Mouse (Mus musculus): Measurements from ENCODE around the gene Ankrd13a. TPM values are rescaled to one million over a fixed set of nuclear protein-coding genes. Genes with fewer than 3 reads are reported as not detected.

Ankrd13a gene
- polyA plus RNA-seq, 1 experiment: 118 TPM

GRCm38 (mm10) chr5:114772456-114773203, 1.8 kb upstream of the Ankrd13a start:
- Histone ChIP-seq H3K4me1 (replicated peaks; ENCODE audit: control insufficient read depth, insufficient read depth, low read length) (peaks cover 25% of the 10 kb centered on the region), H3K4me3 (ENCODE audit: control insufficient read depth, insufficient read depth, low read length) (peak overlapping the region; percentile 75), H3K27ac (ENCODE audit: control insufficient read depth, insufficient read depth, low read length) (peak overlapping the region; percentile 57), H3K27me3 (ENCODE audit: control insufficient read depth, insufficient read depth, low read length) (no peaks in the 10 kb centered on the region), H3K36me3 (ENCODE audit: control insufficient read depth, insufficient read depth, low read length) (no peaks in the 10 kb centered on the region)
- DNase-seq: peak; percentile 87
- under 1% methylated on average over 50 of the region's 57 CpGs for WGBS
- no peak; the same call in 1 of the 2 replicates for TF ChIP-seq POLR2A (IDR thresholded peaks at IDR 0.05; ENCODE audit: control insufficient read depth, extremely low read depth, insufficient read depth, low read length, poor library complexity)
- 0 out of 2 replicates have a peak, but pooled peaks have one; percentile 15 for TF ChIP-seq CTCF (IDR thresholded peaks at IDR 0.05; ENCODE audit: borderline replicate concordance, control insufficient read depth, extremely low read depth, insufficient read depth, low read length, poor library complexity)

- TF ChIP-seq CTCF (IDR thresholded peaks at IDR 0.05; ENCODE audit: borderline replicate concordance, control insufficient read depth, extremely low read depth, insufficient read depth, low read length, poor library complexity) (no peak), POLR2A (IDR thresholded peaks at IDR 0.05; ENCODE audit: control insufficient read depth, extremely low read depth, insufficient read depth, low read length, poor library complexity) (peak; percentile 86)
- peak; percentile 99 for DNase-seq
- Histone ChIP-seq H3K27ac (ENCODE audit: control insufficient read depth, insufficient read depth, low read length) (peak overlapping the region; percentile 17), H3K4me1 (replicated peaks; ENCODE audit: control insufficient read depth, insufficient read depth, low read length) (peaks cover 31% of the 10 kb centered on the region), H3K36me3 (ENCODE audit: control insufficient read depth, insufficient read depth, low read length) (no peaks in the 10 kb centered on the region), H3K27me3 (ENCODE audit: control insufficient read depth, insufficient read depth, low read length) (no peaks in the 10 kb centered on the region), H3K4me3 (ENCODE audit: control insufficient read depth, insufficient read depth, low read length) (peak overlapping the region; percentile 75)
- WGBS: under 1% methylated on average over 52 of the region's 52 CpGs
Observed at GRCm38 (mm10) chr5:114773211-114773710, 1.2 kb upstream of the Ankrd13a start.

GRCm38 (mm10) chr5:114773780-114774179, 697 bp upstream of the Ankrd13a start:
- H3K4me3 ChIP-seq (ENCODE audit: control insufficient read depth, insufficient read depth, low read length): peak overlapping the region; percentile 93
- peaks cover 35% of the 10 kb centered on the region for H3K4me1 ChIP-seq (replicated peaks; ENCODE audit: control insufficient read depth, insufficient read depth, low read length)
- no peaks in the 10 kb centered on the region for H3K36me3 ChIP-seq (ENCODE audit: control insufficient read depth, insufficient read depth, low read length)
- peak overlapping the region; percentile 68 for H3K27ac ChIP-seq (ENCODE audit: control insufficient read depth, insufficient read depth, low read length)
- TF ChIP-seq POLR2A (IDR thresholded peaks at IDR 0.05; ENCODE audit: control insufficient read depth, extremely low read depth, insufficient read depth, low read length, poor library complexity) (no peak), CTCF (IDR thresholded peaks at IDR 0.05; ENCODE audit: borderline replicate concordance, control insufficient read depth, extremely low read depth, insufficient read depth, low read length, poor library complexity) (no peak)
- WGBS: under 1% methylated on average over 11 of the region's 11 CpGs
- peak; percentile 51 for DNase-seq
- no peaks in the 10 kb centered on the region for H3K27me3 ChIP-seq (ENCODE audit: control insufficient read depth, insufficient read depth, low read length)

GRCm38 (mm10) chr5:114775056-114775979, 841 bp downstream of the Ankrd13a start, which contains the start of gene Git2:
Git2 (minus strand) TSS chr5:114775517.
- DNase-seq: peak; percentile 29
- 1% methylated on average over 63 of the region's 63 CpGs for WGBS
- TF ChIP-seq POLR2A (IDR thresholded peaks at IDR 0.05; ENCODE audit: control insufficient read depth, extremely low read depth, insufficient read depth, low read length, poor library complexity) (no peak; the same call in 1 of the 2 replicates), CTCF (IDR thresholded peaks at IDR 0.05; ENCODE audit: borderline replicate concordance, control insufficient read depth, extremely low read depth, insufficient read depth, low read length, poor library complexity) (no peak)
- peak within 1 kb of the TSS; percentile 93 for H3K4me3 ChIP-seq (ENCODE audit: control insufficient read depth, insufficient read depth, low read length)
- no peaks in the 10 kb centered on the region for H3K36me3 ChIP-seq (ENCODE audit: control insufficient read depth, insufficient read depth, low read length)
- H3K27ac ChIP-seq (ENCODE audit: control insufficient read depth, insufficient read depth, low read length): peak within 1 kb of the TSS; percentile 68; the same call in 1 of the 2 replicates
- H3K27me3 ChIP-seq (ENCODE audit: control insufficient read depth, insufficient read depth, low read length): no peaks in the 10 kb centered on the region
- H3K4me1 ChIP-seq (replicated peaks; ENCODE audit: control insufficient read depth, insufficient read depth, low read length): peaks cover 42% of the 10 kb centered on the region

GRCm38 (mm10) chr5:114776174-114776573, 1.7 kb downstream of the Ankrd13a start:
- Histone ChIP-seq H3K4me3 (ENCODE audit: control insufficient read depth, insufficient read depth, low read length) (no peak overlapping the region), H3K4me1 (replicated peaks; ENCODE audit: control insufficient read depth, insufficient read depth, low read length) (peaks cover 50% of the 10 kb centered on the region), H3K36me3 (ENCODE audit: control insufficient read depth, insufficient read depth, low read length) (no peaks in the 10 kb centered on the region), H3K27ac (ENCODE audit: control insufficient read depth, insufficient read depth, low read length) (no peak overlapping the region), H3K27me3 (ENCODE audit: control insufficient read depth, insufficient read depth, low read length) (no peaks in the 10 kb centered on the region)
- DNase-seq: no peak
- no peak for TF ChIP-seq POLR2A (IDR thresholded peaks at IDR 0.05; ENCODE audit: control insufficient read depth, extremely low read depth, insufficient read depth, low read length, poor library complexity)
- no peak for TF ChIP-seq CTCF (IDR thresholded peaks at IDR 0.05; ENCODE audit: borderline replicate concordance, control insufficient read depth, extremely low read depth, insufficient read depth, low read length, poor library complexity)
- 43% methylated on average over 7 of the region's 7 CpGs for WGBS

GRCm38 (mm10) chr5:114779956-114780489, 5.5 kb downstream of the Ankrd13a start:
- Histone ChIP-seq H3K27ac (ENCODE audit: control insufficient read depth, insufficient read depth, low read length) (no peak overlapping the region), H3K27me3 (ENCODE audit: control insufficient read depth, insufficient read depth, low read length) (no peaks in the 10 kb centered on the region), H3K4me3 (ENCODE audit: control insufficient read depth, insufficient read depth, low read length) (no peak overlapping the region), H3K4me1 (replicated peaks; ENCODE audit: control insufficient read depth, insufficient read depth, low read length) (peaks cover 75% of the 10 kb centered on the region), H3K36me3 (ENCODE audit: control insufficient read depth, insufficient read depth, low read length) (no peaks in the 10 kb centered on the region)
- peak; percentile 35 for DNase-seq
- 8% methylated on average over 7 of the region's 7 CpGs for whole genome bisulfite sequencing
- TF ChIP-seq POLR2A (IDR thresholded peaks at IDR 0.05; ENCODE audit: control insufficient read depth, extremely low read depth, insufficient read depth, low read length, poor library complexity) (no peak), CTCF (IDR thresholded peaks at IDR 0.05; ENCODE audit: borderline replicate concordance, control insufficient read depth, extremely low read depth, insufficient read depth, low read length, poor library complexity) (0 out of 2 replicates have a peak, but pooled peaks have one; percentile 2)

Measured in thymus, adult 2 months (tissue).